Mouse (Mus musculus) CH12.LX (cell line): ENCODE measurements around the gene Plekhh3. TPM values are rescaled to one million over a fixed set of nuclear protein-coding genes. Genes with fewer than 3 reads are reported as not detected.

Experiments
- DNase-seq: peaks from one replicate; pipeline ENCODE4 v3.0.0-alpha.2; 2013; ENCODE audit errors: extremely low read depth
- H3K27ac ChIP-seq: 2 replicates; pipeline ENCODE4 v1.5.1; 2012; ENCODE audit warnings: low read depth, mild to moderate bottlenecking, control low read depth, moderate library complexity; ENCODE audit not compliant: insufficient read depth
- H3K27me3 ChIP-seq: replicated peaks from 2 replicates; pipeline ENCODE3; 2012; ENCODE audit warnings: inconsistent platforms
- H3K36me3 ChIP-seq, 2 experiments: replicated peaks in 1 of 2; 2 replicates each; pipeline versions ENCODE3 to v1.6.1; 2012; ENCODE audit warnings: inconsistent platforms in 1 of 2, low read length in 1 of 2, mild to moderate bottlenecking in 1 of 2, mixed read lengths in 1 of 2, moderate library complexity in 1 of 2; ENCODE audit not compliant: control insufficient read depth in 1 of 2, insufficient read depth in 1 of 2
- H3K4me1 ChIP-seq, 2 experiments: 2 replicates each; pipeline ENCODE4 v1.6.1; 2012; ENCODE audit warnings: inconsistent platforms in 1 of 2, moderate library complexity in 1 of 2; ENCODE audit not compliant: insufficient read depth in 2 of 2, control insufficient read depth in 1 of 2
- H3K4me2 ChIP-seq: 2 replicates; pipeline ENCODE4 v1.6.1; 2012; ENCODE audit warnings: low read depth, mild to moderate bottlenecking, control low read depth; ENCODE audit not compliant: poor library complexity, insufficient read depth, severe bottlenecking
- H3K4me3 ChIP-seq, 3 experiments: fragments of 150-350 bp in 1 of 3; sonication (generic) in 1 of 3; replicated peaks in 1 of 3; 2 replicates each; pipeline versions ENCODE3 to v1.5.1; 2011 to 2012; ENCODE audit warnings: low read depth in 2 of 3, low read length in 2 of 3, mild to moderate bottlenecking in 2 of 3, moderate library complexity in 2 of 3, control low read depth in 1 of 3, improper control_type of control experiment in 1 of 3, inconsistent platforms in 1 of 3, mixed read lengths in 1 of 3; ENCODE audit not compliant: poor library complexity in 1 of 3
- H3K79me2 ChIP-seq: replicated peaks from 2 replicates; pipeline ENCODE4 v1.6.1; 2012; ENCODE audit warnings: mild to moderate bottlenecking, moderate library complexity; ENCODE audit not compliant: control insufficient read depth, poor library complexity, insufficient read depth, severe bottlenecking; ENCODE audit errors: extremely low read depth
- H3K9ac ChIP-seq: 2 replicates; pipeline ENCODE4 v1.6.1; 2012; ENCODE audit warnings: low read depth, mild to moderate bottlenecking, control low read depth, moderate library complexity; ENCODE audit not compliant: insufficient read depth
- H3K9me3 ChIP-seq: replicated peaks from 2 replicates; pipeline ENCODE3; 2012; ENCODE audit warnings: low read length, inconsistent platforms, mixed read lengths
- BHLHE40 ChIP-seq: IDR thresholded peaks from 2 replicates; pipeline ENCODE4 v1.6.1; 2011; ENCODE audit warnings: mild to moderate bottlenecking, low read depth, low read length, improper control_type of control experiment
- CTCF ChIP-seq, 2 experiments: IDR thresholded peaks in 1 of 2; conservative IDR thresholded peaks in 1 of 2; 2 replicates each; pipeline ENCODE4 v1.5.1; 2011 to 2012; ENCODE audit warnings: low read depth in 2 of 2, low read length in 2 of 2, improper control_type of control experiment in 1 of 2, inconsistent platforms in 1 of 2, mild to moderate bottlenecking in 1 of 2, moderate library complexity in 1 of 2
- ELF1 ChIP-seq: IDR thresholded peaks from 2 replicates; pipeline ENCODE4 v1.6.1; 2014; ENCODE audit warnings: low read depth, mild to moderate bottlenecking, inconsistent platforms, low read length, improper control_type of control experiment
- EP300 ChIP-seq: IDR thresholded peaks from 2 replicates; pipeline ENCODE4 v1.6.1; 2011; ENCODE audit warnings: low read length, improper control_type of control experiment
- IRF4 ChIP-seq: IDR thresholded peaks from 2 replicates; pipeline ENCODE4 v1.6.1; 2014; ENCODE audit warnings: low read depth, mild to moderate bottlenecking, inconsistent platforms, low read length, improper control_type of control experiment
- KAT2A ChIP-seq: IDR thresholded peaks from 2 replicates; pipeline ENCODE4 v1.6.1; 2012; ENCODE audit warnings: low read length, improper control_type of control experiment, inconsistent platforms; ENCODE audit not compliant: insufficient replicate concordance
- MEF2A ChIP-seq: IDR thresholded peaks from 2 replicates; pipeline ENCODE4 v1.6.1; 2014; ENCODE audit warnings: low read depth, mild to moderate bottlenecking, inconsistent platforms, low read length, improper control_type of control experiment, borderline replicate concordance
- MYC ChIP-seq: IDR thresholded peaks from 2 replicates; pipeline ENCODE4 v1.6.1; 2011; ENCODE audit warnings: low read depth, mild to moderate bottlenecking, improper control_type of control experiment, low read length
- NELFE ChIP-seq: IDR thresholded peaks from 2 replicates; pipeline ENCODE4 v1.6.1; 2011; ENCODE audit warnings: low read depth, low read length, improper control_type of control experiment
- NRF1 ChIP-seq: IDR thresholded peaks from 2 replicates; pipeline ENCODE4 v1.6.1; 2014; ENCODE audit warnings: low read depth, mild to moderate bottlenecking, inconsistent platforms, low read length, improper control_type of control experiment, moderate library complexity
- PAX5 ChIP-seq: IDR thresholded peaks from 2 replicates; pipeline ENCODE4 v1.6.1; 2012; ENCODE audit warnings: low read length, inconsistent platforms, mixed read lengths
- RAD21 ChIP-seq: IDR thresholded peaks from 2 replicates; pipeline ENCODE4 v1.6.1; 2011; ENCODE audit warnings: low read depth, mild to moderate bottlenecking, low read length, improper control_type of control experiment, moderate library complexity
- SIN3A ChIP-seq: IDR thresholded peaks from 2 replicates; pipeline ENCODE4 v1.6.1; 2012; ENCODE audit warnings: low read length, improper control_type of control experiment, inconsistent platforms
- TBP ChIP-seq: conservative IDR thresholded peaks from 2 replicates; pipeline ENCODE4 v1.6.1; 2011; ENCODE audit warnings: low read depth, low read length, improper control_type of control experiment
- USF1 ChIP-seq: IDR thresholded peaks from 2 replicates; pipeline ENCODE4 v1.6.1; 2014; ENCODE audit warnings: low read depth, mild to moderate bottlenecking, inconsistent platforms, low read length, improper control_type of control experiment
- USF2 ChIP-seq: conservative IDR thresholded peaks from 2 replicates; pipeline ENCODE4 v1.6.1; 2011; ENCODE audit warnings: low read depth, low read length, improper control_type of control experiment
- ZC3H11A ChIP-seq: IDR thresholded peaks from 2 replicates; pipeline ENCODE4 v1.6.1; 2012; ENCODE audit warnings: low read depth, mild to moderate bottlenecking, inconsistent platforms, low read length, improper control_type of control experiment
- ZNF384 ChIP-seq: IDR thresholded peaks from 2 replicates; pipeline ENCODE4 v1.6.1; 2012; ENCODE audit warnings: low read depth, low read length, improper control_type of control experiment, inconsistent platforms
- dilution Hi-C: fragments of 300-500 bp; cut with MboI; formaldehyde crosslinking; loops from 2 replicates; pipeline ENCODE4 v1.14.3; 2020; ENCODE audit warnings: low sequenced_read_pairs; ENCODE audit not compliant: extremely low pct_unique_long_range_greater_than_20kb, extremely low pct_ligation_motif_present
- in situ Hi-C: fragments of 300-500 bp; cut with MboI; formaldehyde crosslinking; loops from 3 replicates; pipeline ENCODE4 v1.14.3; 2019; ENCODE audit warnings: low sequenced_read_pairs, low pct_ligation_motif_present, low pct_unique_long_range_greater_than_20kb, mixed read lengths
- polyA plus RNA-seq: library from polyadenylated mRNA; unstranded; fragments of >175 nt; gene quantifications from 2 replicates; pipeline ENCODE4 v1.2.1, GENCODE M21; 2012; ENCODE audit warnings: low read depth; ENCODE audit not compliant: insufficient read length
- total RNA-seq, 2 experiments: library from RNA; depleted of rRNA; stranded (reverse); fragments of 300-350 nt in 1 of 2; fragments of >200 nt in 1 of 2; gene quantifications; 2 replicates each; pipeline ENCODE4 v1.2.3; 2012 to 2014

The Plekhh3 gene
- total and polyA plus RNA-seq, 3 experiments = 2.9 to 20.3 (median 5.0) TPM

DNA sequence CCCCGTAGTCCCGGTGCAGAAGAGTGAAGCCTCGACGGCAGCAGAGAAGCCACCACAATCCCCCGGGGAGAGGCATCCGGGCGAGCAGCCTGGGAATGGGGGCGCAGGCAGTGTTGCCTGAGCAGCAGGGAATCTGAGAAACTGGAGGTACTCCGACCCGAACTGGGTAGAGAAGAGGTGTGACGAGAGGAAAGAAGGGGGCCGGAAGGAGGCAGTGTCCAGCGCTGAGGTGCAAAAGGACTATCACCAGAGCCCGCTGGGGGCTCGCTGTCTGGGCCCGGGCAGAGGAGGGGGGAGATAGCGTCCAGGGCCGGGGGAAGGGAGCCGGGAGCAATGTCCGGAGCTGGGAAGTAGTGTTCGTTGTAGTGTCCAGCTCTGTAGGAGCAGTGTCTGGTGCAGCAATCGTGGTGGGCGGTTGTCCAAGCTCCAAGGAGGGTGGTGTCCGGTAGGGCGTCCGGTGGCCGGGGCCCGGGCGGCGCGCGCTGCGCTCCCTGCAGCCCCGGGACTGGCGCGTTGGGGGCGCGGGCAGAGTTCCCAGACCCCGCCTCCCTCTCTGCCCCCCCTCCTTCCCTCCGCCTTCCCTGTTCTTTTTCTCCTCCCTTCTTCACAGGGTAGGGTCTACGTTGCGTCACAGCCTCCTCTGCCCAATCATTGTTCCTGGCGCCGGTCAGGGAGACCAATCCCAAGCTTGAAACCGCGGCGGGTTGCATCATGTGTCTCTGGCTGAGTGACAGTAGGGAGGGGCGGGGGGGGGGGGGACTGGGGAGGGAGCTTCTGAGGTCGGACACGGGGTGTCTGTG lies at the start of gene Plekhh3 (continued):
- TF ChIP-seq SIN3A (peak; percentile 72), NELFE (peak; percentile 55)

DNA sequence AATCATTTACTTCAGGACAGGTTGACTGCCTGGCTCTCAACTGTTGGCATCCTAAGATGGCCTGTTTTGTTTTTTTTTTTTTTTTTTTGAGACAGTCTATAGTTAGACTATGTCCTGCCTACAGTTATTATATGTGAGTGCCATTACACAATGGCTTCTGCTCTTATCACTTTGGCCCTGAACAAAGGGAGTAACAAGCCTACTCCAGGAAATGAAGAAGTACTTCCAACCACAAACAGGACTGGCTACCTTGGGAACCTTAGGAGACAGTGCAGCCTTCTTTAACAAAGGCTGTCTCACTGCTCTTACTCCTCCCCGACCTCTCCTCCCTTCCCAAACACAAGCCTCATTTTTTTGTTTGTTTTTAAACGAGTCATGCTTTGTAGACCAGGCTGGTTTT lies 49.7 kb upstream of the Plekhh3 start:
- dilution Hi-C loops = no loop called here
- H3K9me3 ChIP-seq = no peaks in the 10 kb centered on the region
- TF ChIP-seq KAT2A (no peak), NRF1 (no peak)
- TF ChIP-seq, all 38 proteins: peak for 0
- Histone ChIP-seq H3K4me2 (no peak overlapping the region), H3K27ac (no peak overlapping the region), H3K27me3 (no peaks in the 10 kb centered on the region), H3K4me1 (peaks cover 6 to 34% of the 10 kb centered on the region in 2 experiments), H3K36me3 (peaks cover 7 to 36% of the 10 kb centered on the region in 2 experiments), H3K9ac (no peak overlapping the region), H3K79me2 (peaks cover 15% of the 10 kb centered on the region), H3K4me3 (no peak overlapping the region)
- in situ Hi-C loops = no loop called here
- no peak for DNase-seq

DNA sequence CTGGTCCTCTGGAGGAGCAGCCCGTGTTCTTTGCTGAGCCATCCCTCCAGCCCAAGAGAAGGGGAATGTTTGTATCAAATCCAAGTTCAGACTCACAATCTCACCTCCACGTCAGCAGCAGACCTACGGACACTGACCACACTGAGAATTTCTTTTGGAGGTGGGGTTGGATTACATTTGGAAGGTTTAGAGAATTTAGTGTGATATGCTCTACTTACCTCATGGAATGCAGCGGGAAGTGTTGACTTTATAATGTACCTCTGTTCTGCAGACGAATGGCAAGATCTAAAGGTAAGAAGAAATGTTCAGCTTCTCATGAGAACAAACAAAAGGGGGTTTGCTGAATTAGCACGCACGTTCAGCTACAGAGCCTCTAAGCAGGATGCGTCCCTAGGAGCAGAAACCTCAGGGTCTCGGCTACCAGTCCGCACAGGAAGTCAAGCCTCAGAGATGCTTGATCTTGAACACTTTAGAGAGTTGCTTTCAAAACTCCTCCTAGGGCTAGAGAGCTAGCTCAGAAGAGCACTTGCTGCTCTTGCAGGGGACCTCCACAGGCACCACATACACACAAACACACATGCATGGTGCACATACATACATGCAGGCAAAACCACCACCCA lies 47.4 kb upstream of the Plekhh3 start:
- dilution Hi-C loops (no loop called here), in situ Hi-C loops (loop anchor here (5.0 to 10.0 kb wide), 2 partner anchors 34 to 76 kb away; partner anchors contain the start of gene Vps25)
- Histone ChIP-seq H3K27me3 (no peaks in the 10 kb centered on the region), H3K79me2 (peaks cover 9% of the 10 kb centered on the region), H3K9ac (no peak overlapping the region), H3K4me3 (no peak overlapping the region), H3K4me1 (peaks cover 2 to 21% of the 10 kb centered on the region in 2 experiments; a peak in 3 of 4 replicates), H3K27ac (no peak overlapping the region), H3K36me3 (peaks cover 22 to 58% of the 10 kb centered on the region in 2 experiments), H3K4me2 (no peak overlapping the region), H3K9me3 (no peaks in the 10 kb centered on the region)
- no peak for DNase-seq
- TF ChIP-seq CTCF (conservative IDR thresholded peaks at IDR 0.05 in 1 of 2, IDR thresholded peaks at IDR 0.05 in 1 of 2; ENCODE audit: low read depth in 2 of 2, low read length in 2 of 2) = no peak
- no peak for TF ChIP-seq MEF2A
- no peak for TF ChIP-seq BHLHE40
- TF ChIP-seq ELF1 = no peak
- no peak for TF ChIP-seq MYC
- no peak for TF ChIP-seq IRF4
- TF ChIP-seq USF2 = no peak
- no peak for TF ChIP-seq ZNF384
- no peak for TF ChIP-seq RAD21
- TF ChIP-seq EP300 = no peak
- no peak for TF ChIP-seq ZC3H11A
- TF ChIP-seq SIN3A = no peak
- TF ChIP-seq USF1 = no peak
- no peak for TF ChIP-seq TBP
- no peak for TF ChIP-seq PAX5
